Mouse (Mus musculus): Measurements from ENCODE around the gene Rsbn1. TPM values are rescaled to one million over a fixed set of nuclear protein-coding genes. Genes with fewer than 3 reads are reported as not detected.
A peak's percentile ranks its signal among the peaks of the same experiment; 100 is the strongest.

Rsbn1 gene
- polyA plus RNA-seq, 1 experiment from 2014 or later = 20.0 TPM

GRCm38 (mm10) chr3:103904705-103905104 lies 9.2 kb upstream of the Rsbn1 start:
- H3K4me3 ChIP-seq (ENCODE audit: low read depth, low read length) = no peak overlapping the region
- H3K4me1 ChIP-seq (replicated peaks; ENCODE audit: control insufficient read depth, insufficient read depth, low read length) = no peaks in the 10 kb centered on the region
- DNase-seq (ENCODE audit: low spot score) (peak; percentile 38), ATAC-seq (ENCODE audit: low FRiP score) (no peak)
- H3K27me3 ChIP-seq (ENCODE audit: control insufficient read depth, insufficient read depth, low read length) = no peaks in the 10 kb centered on the region
- no peak overlapping the region for H3K9ac ChIP-seq (ENCODE audit: low read depth, low read length)
- H3K36me3 ChIP-seq (ENCODE audit: control insufficient read depth, insufficient read depth, low read length) = no peaks in the 10 kb centered on the region
- no peaks in the 10 kb centered on the region for H3K9me3 ChIP-seq (ENCODE audit: control insufficient read depth, low read length)
- WGBS = 92% methylated on average over 1 of the region's 1 CpGs
- H3K27ac ChIP-seq (ENCODE audit: low read depth, low read length) = no peak overlapping the region
- no peak overlapping the region for H3K4me2 ChIP-seq (replicated peaks; ENCODE audit: low read depth, low read length)

GRCm38 (mm10) chr3:103907335-103908030 lies 6.4 kb upstream of the Rsbn1 start:
- Histone ChIP-seq H3K27me3 (ENCODE audit: control insufficient read depth, insufficient read depth, low read length) (no peaks in the 10 kb centered on the region), H3K4me2 (replicated peaks; ENCODE audit: low read depth, low read length) (no peak overlapping the region), H3K36me3 (ENCODE audit: control insufficient read depth, insufficient read depth, low read length) (no peaks in the 10 kb centered on the region), H3K4me3 (ENCODE audit: low read depth, low read length) (no peak overlapping the region), H3K4me1 (replicated peaks; ENCODE audit: control insufficient read depth, insufficient read depth, low read length) (no peaks in the 10 kb centered on the region), H3K9ac (ENCODE audit: low read depth, low read length) (no peak overlapping the region), H3K27ac (ENCODE audit: low read depth, low read length) (no peak overlapping the region), H3K9me3 (ENCODE audit: control insufficient read depth, low read length) (no peaks in the 10 kb centered on the region)
- WGBS = 79% methylated on average over 5 of the region's 5 CpGs
- no peak for ATAC-seq (ENCODE audit: low FRiP score)
- no peak for DNase-seq (ENCODE audit: low spot score)

- Histone ChIP-seq H3K27ac (ENCODE audit: low read depth, low read length) (no peak overlapping the region), H3K9ac (ENCODE audit: low read depth, low read length) (no peak overlapping the region), H3K4me3 (ENCODE audit: low read depth, low read length) (no peak overlapping the region), H3K4me1 (replicated peaks; ENCODE audit: control insufficient read depth, insufficient read depth, low read length) (no peaks in the 10 kb centered on the region), H3K27me3 (ENCODE audit: control insufficient read depth, insufficient read depth, low read length) (no peaks in the 10 kb centered on the region), H3K9me3 (ENCODE audit: control insufficient read depth, low read length) (no peaks in the 10 kb centered on the region), H3K36me3 (ENCODE audit: control insufficient read depth, insufficient read depth, low read length) (no peaks in the 10 kb centered on the region), H3K4me2 (replicated peaks; ENCODE audit: low read depth, low read length) (no peak overlapping the region)
- no peak for ATAC-seq (ENCODE audit: low FRiP score)
- no peak for DNase-seq (ENCODE audit: low spot score)
- 73% methylated on average over 2 of the region's 2 CpGs for WGBS
Observed at GRCm38 (mm10) chr3:103908781-103909180, 5.1 kb upstream of the Rsbn1 start.

- peak; percentile 29; the same call in 1 of the 2 replicates for ATAC-seq (ENCODE audit: low FRiP score)
- peak; percentile 16 for DNase-seq (ENCODE audit: low spot score)
- 9% methylated on average over 11 of the region's 11 CpGs for WGBS
Observed at GRCm38 (mm10) chr3:103913451-103913961, 414 bp upstream of the Rsbn1 start.

GRCm38 (mm10) chr3:103914732-103915508 lies 1.0 kb downstream of the Rsbn1 start:
- Histone ChIP-seq H3K36me3 (ENCODE audit: control insufficient read depth, insufficient read depth, low read length) (no peaks in the 10 kb centered on the region), H3K4me3 (ENCODE audit: low read depth, low read length) (peak overlapping the region; percentile 91), H3K4me2 (replicated peaks; ENCODE audit: low read depth, low read length) (peak overlapping the region; percentile 68), H3K9me3 (ENCODE audit: control insufficient read depth, low read length) (no peaks in the 10 kb centered on the region), H3K27ac (ENCODE audit: low read depth, low read length) (peak overlapping the region; percentile 90), H3K4me1 (replicated peaks; ENCODE audit: control insufficient read depth, insufficient read depth, low read length) (peaks cover 2% of the 10 kb centered on the region; the same call in 1 of the 2 replicates), H3K27me3 (ENCODE audit: control insufficient read depth, insufficient read depth, low read length) (no peaks in the 10 kb centered on the region), H3K9ac (ENCODE audit: low read depth, low read length) (peak overlapping the region; percentile 95)
- peak; percentile 62 for ATAC-seq (ENCODE audit: low FRiP score)
- WGBS = under 1% methylated on average over 58 of the region's 60 CpGs
- peak; percentile 72 for DNase-seq (ENCODE audit: low spot score)

More at GRCm38 (mm10) chr3:103913451-103913961, 414 bp upstream of the Rsbn1 start:
- H3K27ac ChIP-seq (ENCODE audit: low read depth, low read length) = peak overlapping the region; percentile 80
- peak overlapping the region; percentile 45 for H3K4me2 ChIP-seq (replicated peaks; ENCODE audit: low read depth, low read length)
- no peaks in the 10 kb centered on the region for H3K9me3 ChIP-seq (ENCODE audit: control insufficient read depth, low read length)
- H3K4me3 ChIP-seq (ENCODE audit: low read depth, low read length) = peak overlapping the region; percentile 91
- no peaks in the 10 kb centered on the region for H3K36me3 ChIP-seq (ENCODE audit: control insufficient read depth, insufficient read depth, low read length)
- peak overlapping the region; percentile 55 for H3K9ac ChIP-seq (ENCODE audit: low read depth, low read length)
- no peaks in the 10 kb centered on the region for H3K27me3 ChIP-seq (ENCODE audit: control insufficient read depth, insufficient read depth, low read length)
- peaks cover 2% of the 10 kb centered on the region; the same call in 1 of the 2 replicates for H3K4me1 ChIP-seq (replicated peaks; ENCODE audit: control insufficient read depth, insufficient read depth, low read length)

GRCm38 (mm10) chr3:103915509-103915896 lies 1.6 kb downstream of the Rsbn1 start:
- Histone ChIP-seq H3K4me2 (replicated peaks; ENCODE audit: low read depth, low read length) (peak overlapping the region; percentile 68), H3K4me1 (replicated peaks; ENCODE audit: control insufficient read depth, insufficient read depth, low read length) (peaks cover 2% of the 10 kb centered on the region; the same call in 1 of the 2 replicates), H3K36me3 (ENCODE audit: control insufficient read depth, insufficient read depth, low read length) (no peaks in the 10 kb centered on the region), H3K9me3 (ENCODE audit: control insufficient read depth, low read length) (no peaks in the 10 kb centered on the region), H3K27me3 (ENCODE audit: control insufficient read depth, insufficient read depth, low read length) (no peaks in the 10 kb centered on the region), H3K9ac (ENCODE audit: low read depth, low read length) (peak overlapping the region; percentile 95), H3K27ac (ENCODE audit: low read depth, low read length) (no peak overlapping the region), H3K4me3 (ENCODE audit: low read depth, low read length) (peak overlapping the region; percentile 91)
- DNase-seq (ENCODE audit: low spot score) = no peak
- WGBS = 9% methylated on average over 7 of the region's 7 CpGs
- no peak for ATAC-seq (ENCODE audit: low FRiP score)

GRCm38 (mm10) chr3:103916205-103916838 lies 2.4 kb downstream of the Rsbn1 start:
- Histone ChIP-seq H3K9me3 (ENCODE audit: control insufficient read depth, low read length) (no peaks in the 10 kb centered on the region), H3K4me3 (ENCODE audit: low read depth, low read length) (peak overlapping the region; percentile 23), H3K4me1 (replicated peaks; ENCODE audit: control insufficient read depth, insufficient read depth, low read length) (peaks cover 2% of the 10 kb centered on the region; the same call in 1 of the 2 replicates), H3K9ac (ENCODE audit: low read depth, low read length) (peak overlapping the region; percentile 27; the same call in 1 of the 2 replicates), H3K36me3 (ENCODE audit: control insufficient read depth, insufficient read depth, low read length) (no peaks in the 10 kb centered on the region), H3K4me2 (replicated peaks; ENCODE audit: low read depth, low read length) (peak overlapping the region; percentile 40), H3K27me3 (ENCODE audit: control insufficient read depth, insufficient read depth, low read length) (no peaks in the 10 kb centered on the region), H3K27ac (ENCODE audit: low read depth, low read length) (no peak overlapping the region)
- 70% methylated on average over 5 of the region's 5 CpGs for WGBS
- no peak for DNase-seq (ENCODE audit: low spot score)
- ATAC-seq (ENCODE audit: low FRiP score) = no peak

GRCm38 (mm10) chr3:103916839-103917237 lies 2.9 kb downstream of the Rsbn1 start:
- Histone ChIP-seq H3K27ac (ENCODE audit: low read depth, low read length) (no peak overlapping the region), H3K27me3 (ENCODE audit: control insufficient read depth, insufficient read depth, low read length) (no peaks in the 10 kb centered on the region), H3K9me3 (ENCODE audit: control insufficient read depth, low read length) (no peaks in the 10 kb centered on the region), H3K4me2 (replicated peaks; ENCODE audit: low read depth, low read length) (peak overlapping the region; percentile 40), H3K36me3 (ENCODE audit: control insufficient read depth, insufficient read depth, low read length) (no peaks in the 10 kb centered on the region), H3K4me1 (replicated peaks; ENCODE audit: control insufficient read depth, insufficient read depth, low read length) (peaks cover 2% of the 10 kb centered on the region; the same call in 1 of the 2 replicates), H3K9ac (ENCODE audit: low read depth, low read length) (peak overlapping the region; percentile 27; the same call in 1 of the 2 replicates), H3K4me3 (ENCODE audit: low read depth, low read length) (peak overlapping the region; percentile 23)
- ATAC-seq (ENCODE audit: low FRiP score) (no peak), DNase-seq (ENCODE audit: low spot score) (no peak)
- WGBS = 72% methylated on average over 3 of the region's 3 CpGs

All from hindbrain, embryonic 11.5 days (tissue).